Mouse (Mus musculus) heart, embryonic 14.5 days (tissue): ENCODE measurements around the gene Dusp27. TPM values are rescaled to one million over a fixed set of nuclear protein-coding genes. Genes with fewer than 3 reads are reported as not detected.

Experiments
- ATAC-seq: fragments of 200-750 bp; cut with Nextera tagmentation; 2 replicates; pipeline ENCODE4 v1.8.0; 2017; ENCODE audit warnings: low read depth, moderate TSS enrichment; ENCODE audit not compliant: insufficient number of reproducible peaks, insufficient read depth, low FRiP score
- H3K27ac ChIP-seq, 2 experiments: fragments of 200-500 bp in 1 of 2; fragments of 300-500 bp in 1 of 2; sonication (generic) in 1 of 2; replicated peaks in 1 of 2; 2 replicates each; pipeline ENCODE4 v1.5.1; 2012 to 2014; ENCODE audit warnings: low read depth in 2 of 2, low read length in 2 of 2, control low read depth in 1 of 2, mild to moderate bottlenecking in 1 of 2, mixed read lengths in 1 of 2; ENCODE audit not compliant: control insufficient read depth in 1 of 2, insufficient read depth in 1 of 2
- H3K27me3 ChIP-seq: fragments of 300-500 bp; sonication (generic); 2 replicates; pipeline ENCODE4 v1.6.1; 2014; ENCODE audit warnings: mild to moderate bottlenecking, low read length, control low read depth; ENCODE audit not compliant: control insufficient read depth, insufficient read depth
- H3K36me3 ChIP-seq: fragments of 300-500 bp; sonication (generic); 2 replicates; pipeline ENCODE4 v1.6.1; 2014; ENCODE audit warnings: mild to moderate bottlenecking, control low read depth, low read length, mixed read lengths; ENCODE audit not compliant: control insufficient read depth, insufficient read depth
- H3K4me1 ChIP-seq, 2 experiments: fragments of 200-500 bp in 1 of 2; fragments of 300-500 bp in 1 of 2; sonication (generic) in 1 of 2; 2 replicates each; pipeline ENCODE4 v1.6.1; 2012 to 2014; ENCODE audit warnings: low read length in 2 of 2, control low read depth in 1 of 2, mixed read lengths in 1 of 2; ENCODE audit not compliant: control insufficient read depth in 2 of 2, insufficient read depth in 2 of 2
- H3K4me2 ChIP-seq: fragments of 300-500 bp; sonication (generic); 2 replicates; pipeline ENCODE4 v1.6.1; 2014; ENCODE audit warnings: mild to moderate bottlenecking, low read length
- H3K4me3 ChIP-seq, 2 experiments: fragments of 200-500 bp in 1 of 2; fragments of 300-500 bp in 1 of 2; sonication (generic) in 1 of 2; 2 replicates each; pipeline ENCODE4 v1.5.1; 2012 to 2014; ENCODE audit warnings: low read length in 2 of 2, mild to moderate bottlenecking in 2 of 2, control low read depth in 1 of 2, low read depth in 1 of 2, moderate library complexity in 1 of 2; ENCODE audit not compliant: control insufficient read depth in 1 of 2, insufficient read depth in 1 of 2
- H3K9ac ChIP-seq: fragments of 300-500 bp; sonication (generic); 2 replicates; pipeline ENCODE4 v1.6.1; 2014; ENCODE audit warnings: mild to moderate bottlenecking, low read length
- H3K9me3 ChIP-seq: fragments of 300-500 bp; sonication (generic); 2 replicates; pipeline ENCODE4 v1.6.1; 2016; ENCODE audit warnings: low read length, control low read depth; ENCODE audit not compliant: control insufficient read depth
- WGBS: fragments of 180-500 bp; shearing (Covaris S2); extraction: QIAGEN DNeasy Blood & Tissue Kit; methylation state at CpG from one replicate; pipeline ENCODE4 v1.1.7; 2014; 5-methylcytosine and 5-hydroxymethylcytosine counted together
- polyA plus RNA-seq: library from polyadenylated mRNA; unstranded; fragments of >200 nt; fragmentation: Nextera tagmentation; extraction: Ambion mirVana; gene quantifications from 2 replicates; pipeline ENCODE4 v1.2.1, GENCODE M21; 2014

Gene Dusp27
- polyA plus RNA-seq, 1 experiment from 2014 or later = 41.1 TPM

DNA sequence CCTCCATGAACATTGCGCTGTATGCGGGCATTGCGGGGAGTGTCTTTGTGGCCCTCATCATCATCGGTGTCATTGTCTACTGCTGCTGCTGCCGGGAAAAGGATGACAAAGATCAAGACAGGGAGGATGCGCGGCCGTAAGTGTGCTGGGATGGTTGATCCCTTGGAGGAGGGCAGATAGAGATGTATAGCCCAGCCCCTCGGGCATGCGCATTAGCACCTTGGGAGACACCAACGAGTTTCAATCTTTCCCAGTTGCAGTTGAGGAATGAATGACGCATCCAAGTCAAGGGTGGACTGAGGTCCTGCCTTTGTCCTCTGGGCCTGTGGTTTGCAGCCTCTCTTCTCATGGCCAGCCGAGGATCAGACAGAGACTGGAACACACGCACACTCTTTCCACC, 36.9 kb upstream of the Dusp27 start:
- H3K4me3 ChIP-seq = no peak overlapping the region
- H3K27ac ChIP-seq = no peak overlapping the region
- peaks cover 4% of the 10 kb centered on the region; the same call in 1 of the 2 replicates for H3K27me3 ChIP-seq
- H3K4me1 ChIP-seq = no peaks in the 10 kb centered on the region
- ATAC-seq = no peak
- H3K4me2 ChIP-seq = no peak overlapping the region
- H3K36me3 ChIP-seq = no peaks in the 10 kb centered on the region
- H3K9me3 ChIP-seq = no peaks in the 10 kb centered on the region
- H3K9ac ChIP-seq = no peak overlapping the region
- WGBS = 90% methylated on average over 14 of the region's 14 CpGs

DNA sequence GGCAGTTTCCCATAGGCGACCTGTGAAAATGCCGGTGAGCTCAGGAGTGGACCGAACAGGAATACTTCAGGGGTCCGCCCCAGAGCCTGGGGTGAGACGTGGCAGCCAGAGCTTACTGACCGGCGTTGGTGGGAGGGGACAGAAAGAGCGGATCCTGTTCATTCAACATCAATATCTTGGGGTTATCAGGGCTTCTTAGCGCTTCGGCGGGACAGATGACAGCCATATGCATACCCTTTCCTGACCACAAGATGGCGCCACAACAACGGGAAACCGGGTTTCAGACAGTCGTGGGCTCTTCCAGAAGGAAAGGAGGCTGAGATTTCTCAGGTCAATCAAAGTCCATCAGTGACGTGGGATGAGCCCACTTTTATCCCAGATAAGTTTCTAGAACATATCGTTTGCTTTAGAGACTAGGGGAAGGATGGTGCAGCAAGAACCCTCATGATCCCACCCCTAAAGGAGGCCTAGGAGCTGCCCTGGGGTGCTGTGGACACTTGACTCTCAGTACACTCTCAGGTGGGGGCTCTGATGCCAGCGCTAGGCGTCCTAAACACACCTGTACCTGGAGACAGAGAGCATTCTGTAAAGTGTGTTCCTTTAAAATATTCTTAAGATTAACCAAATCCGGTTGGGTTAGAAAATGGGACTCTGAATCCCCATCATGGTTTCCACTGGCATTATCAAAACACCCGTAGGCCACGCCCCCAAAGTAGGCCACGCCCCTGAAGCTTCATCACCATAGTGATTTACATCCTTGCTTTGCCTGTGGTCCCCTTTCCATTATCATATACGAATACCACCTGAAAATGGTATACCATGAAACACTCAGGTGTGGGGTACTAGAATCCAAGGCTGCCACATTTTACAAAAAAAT, 33.1 kb upstream of the Dusp27 start:
- no peak for ATAC-seq
- Histone ChIP-seq H3K9me3 (no peaks in the 10 kb centered on the region), H3K9ac (no peak overlapping the region), H3K27ac (no peak overlapping the region), H3K4me1 (no peaks in the 10 kb centered on the region), H3K36me3 (no peaks in the 10 kb centered on the region), H3K4me3 (no peak overlapping the region), H3K4me2 (peak overlapping the region; percentile 51), H3K27me3 (peaks cover 24% of the 10 kb centered on the region)
- WGBS = 13% methylated on average over 24 of the region's 24 CpGs

DNA sequence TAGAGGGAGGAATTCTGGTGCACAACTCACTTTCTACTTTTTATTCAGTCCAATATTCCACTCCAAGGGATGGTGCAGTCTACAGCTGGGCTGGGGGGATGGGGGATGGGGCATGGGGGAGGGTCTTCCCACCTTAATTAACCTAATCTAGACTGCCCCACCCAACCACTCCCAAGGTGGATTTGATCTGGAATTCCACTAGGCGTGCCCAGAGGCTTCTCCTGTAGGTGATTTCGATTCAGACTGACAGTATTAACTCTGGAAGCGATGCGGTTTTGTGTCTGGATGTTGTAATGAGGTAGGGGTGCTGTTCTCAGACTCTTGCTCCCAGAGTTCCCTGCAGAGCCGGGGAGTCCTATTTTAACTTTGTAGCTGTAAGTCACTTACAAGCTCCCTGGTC, 32.4 kb upstream of the Dusp27 start:
- no peak overlapping the region for H3K4me3 ChIP-seq
- H3K9me3 ChIP-seq = no peaks in the 10 kb centered on the region
- WGBS = 50% methylated on average over 5 of the region's 5 CpGs
- H3K4me2 ChIP-seq = peak overlapping the region; percentile 51; the same call in 1 of the 2 replicates
- no peak overlapping the region for H3K9ac ChIP-seq
- ATAC-seq = no peak
- no peak overlapping the region for H3K27ac ChIP-seq
- no peaks in the 10 kb centered on the region for H3K4me1 ChIP-seq
- H3K36me3 ChIP-seq = no peaks in the 10 kb centered on the region
- H3K27me3 ChIP-seq = peaks cover 31% of the 10 kb centered on the region

DNA sequence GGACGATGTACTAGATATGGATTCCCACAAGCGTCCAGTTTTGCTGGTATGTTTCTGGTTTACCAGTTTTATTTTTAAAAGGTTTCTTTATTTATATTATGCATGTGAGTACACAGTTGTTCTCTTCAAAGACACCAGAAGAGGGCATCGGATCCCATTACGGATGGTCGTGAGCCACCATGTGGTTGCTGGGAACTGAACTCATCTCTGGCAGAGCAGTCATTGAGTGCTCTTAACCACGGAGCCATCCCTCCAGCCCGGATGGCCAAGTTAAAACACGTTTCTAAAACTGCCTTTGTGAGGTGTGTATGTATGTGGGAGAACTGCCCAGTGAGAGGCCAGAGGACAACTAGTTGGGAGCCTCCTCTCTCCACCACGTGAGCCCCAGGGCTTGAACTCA, 30.9 kb upstream of the Dusp27 start:
- Histone ChIP-seq H3K9me3 (no peaks in the 10 kb centered on the region), H3K36me3 (no peaks in the 10 kb centered on the region), H3K27ac (no peak overlapping the region), H3K4me3 (no peak overlapping the region), H3K27me3 (peaks cover 39% of the 10 kb centered on the region), H3K9ac (no peak overlapping the region), H3K4me1 (no peaks in the 10 kb centered on the region), H3K4me2 (no peak overlapping the region)
- 59% methylated on average over 9 of the region's 9 CpGs for WGBS
- no peak for ATAC-seq

DNA sequence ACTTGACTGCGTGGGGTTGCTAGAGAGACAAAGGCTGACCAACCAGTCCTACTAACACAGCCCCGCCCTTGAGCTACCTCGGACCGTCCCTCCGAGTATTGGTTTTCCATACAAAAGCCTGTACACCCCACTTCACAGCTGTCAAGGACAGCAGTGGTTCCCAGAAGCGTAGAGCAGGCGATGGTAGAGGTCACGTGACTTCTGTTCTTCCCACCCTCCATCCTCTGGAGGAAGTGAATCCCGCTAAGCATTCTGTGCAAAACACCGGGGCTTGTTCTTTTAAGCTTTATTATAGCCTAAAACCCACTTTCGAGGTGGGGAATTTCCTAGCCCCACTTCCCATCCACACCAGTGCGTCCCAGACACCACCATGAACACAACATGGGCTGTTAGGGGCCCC, 30.0 kb upstream of the Dusp27 start:
- H3K4me2 ChIP-seq = no peak overlapping the region
- H3K27me3 ChIP-seq = peaks cover 39% of the 10 kb centered on the region
- H3K9me3 ChIP-seq = no peaks in the 10 kb centered on the region
- no peak overlapping the region for H3K27ac ChIP-seq
- no peaks in the 10 kb centered on the region for H3K36me3 ChIP-seq
- no peak overlapping the region for H3K4me3 ChIP-seq
- ATAC-seq = no peak
- 71% methylated on average over 12 of the region's 12 CpGs for WGBS
- no peaks in the 10 kb centered on the region; a peak in 1 of 4 replicates for H3K4me1 ChIP-seq
- H3K9ac ChIP-seq = no peak overlapping the region

DNA sequence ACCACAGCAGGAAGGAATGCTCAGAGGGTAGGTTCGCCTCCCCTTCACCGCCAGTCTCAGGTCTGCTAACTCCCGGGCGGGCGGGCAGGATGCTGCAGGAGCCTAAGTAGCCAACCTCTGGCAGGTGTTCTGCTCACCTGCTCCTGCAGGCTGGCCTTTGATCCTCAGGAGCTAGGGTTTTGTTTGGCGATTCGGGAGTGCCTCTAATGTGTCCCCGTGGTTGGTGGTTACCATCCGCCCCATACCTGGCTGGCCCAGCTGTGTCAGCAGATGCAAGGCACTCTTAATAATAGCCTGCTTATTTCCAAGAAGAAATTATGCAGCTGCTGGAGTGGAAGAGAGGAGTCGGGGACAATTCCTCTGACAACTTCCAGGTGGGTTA, 27.4 kb upstream of the Dusp27 start:
- Histone ChIP-seq H3K4me2 (no peak overlapping the region), H3K4me3 (no peak overlapping the region), H3K9ac (no peak overlapping the region), H3K27ac (no peak overlapping the region), H3K27me3 (peaks cover 37% of the 10 kb centered on the region), H3K9me3 (no peaks in the 10 kb centered on the region), H3K4me1 (no peaks in the 10 kb centered on the region; a peak in 1 of 4 replicates), H3K36me3 (no peaks in the 10 kb centered on the region)
- WGBS = 23% methylated on average over 10 of the region's 10 CpGs
- no peak for ATAC-seq

DNA sequence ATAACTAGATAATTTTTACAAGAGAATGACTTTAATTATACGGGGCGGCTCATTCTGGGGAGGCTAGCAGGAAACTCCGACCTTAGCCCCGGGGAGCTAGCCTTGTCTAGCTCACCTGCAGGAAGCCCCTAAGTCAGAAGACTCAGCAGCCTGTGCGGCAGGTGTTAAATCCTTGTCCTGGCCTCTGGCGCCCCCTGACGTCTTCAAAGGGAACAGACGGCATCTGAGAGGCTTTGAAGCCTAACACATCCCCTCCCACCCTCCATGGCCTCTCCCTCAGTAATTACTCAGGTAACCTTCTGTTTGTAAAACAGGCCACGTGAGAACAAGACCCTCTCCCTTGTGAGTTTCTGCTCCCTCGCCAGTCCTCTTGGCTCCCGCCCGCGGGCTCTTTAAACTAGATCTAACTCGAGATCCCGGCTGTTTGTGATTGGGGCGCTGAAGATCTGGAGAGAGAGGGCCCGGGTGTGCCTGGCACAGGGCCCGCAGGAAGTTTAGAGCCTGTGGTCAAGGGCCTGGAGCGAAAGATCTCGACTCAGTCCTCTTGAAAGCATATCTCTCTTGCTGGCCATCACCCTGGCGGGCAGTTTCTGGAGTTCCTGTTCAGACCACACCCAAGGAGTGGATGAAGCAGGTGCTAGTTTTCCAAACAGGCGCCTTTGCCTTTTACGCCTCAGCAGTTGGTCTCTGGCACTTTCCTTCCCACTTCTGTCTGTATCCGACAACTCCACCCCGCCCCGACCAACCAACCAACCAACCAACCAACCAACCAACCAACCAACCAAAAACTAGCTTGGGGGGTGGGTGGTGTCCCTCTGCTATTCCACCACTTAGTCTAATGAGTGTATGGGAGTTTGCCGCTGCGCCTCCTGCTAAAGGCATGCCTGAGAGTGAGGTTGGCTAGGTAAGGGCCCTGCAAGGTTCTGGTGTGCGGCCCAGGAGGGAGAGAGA, 26.7 kb upstream of the Dusp27 start:
- no peak overlapping the region for H3K9ac ChIP-seq
- no peak for ATAC-seq
- no peak overlapping the region for H3K27ac ChIP-seq

More for the DNA sequence above, 26.7 kb upstream of the Dusp27 start:
- WGBS = 7% methylated on average over 29 of the region's 29 CpGs
- peak overlapping the region; percentile 50 for H3K4me2 ChIP-seq
- H3K27me3 ChIP-seq = peaks cover 34% of the 10 kb centered on the region
- H3K4me3 ChIP-seq = peak overlapping the region in 1 of 2 experiments; percentile 4; a peak in 1 of 4 replicates
- no peaks in the 10 kb centered on the region for H3K36me3 ChIP-seq
- no peaks in the 10 kb centered on the region; a peak in 1 of 4 replicates for H3K4me1 ChIP-seq
- no peaks in the 10 kb centered on the region for H3K9me3 ChIP-seq
